Mouse (Mus musculus) kidney, adult 11 months (tissue): Measurements from ENCODE around the gene Pde4b.
"Not testable (repeated sequence)": the region's sequence is repeated elsewhere in the genome, so short reads cannot be mapped to it uniquely, and the experiment has no call there.

Experiments used
- DNase-seq: peaks from one replicate; pipeline ENCODE4 v3.0.0; 2022

Pde4b gene

GRCm38 (mm10) chr4:102087091-102087565, at the start of gene Pde4b:
Pde4b (plus strand) TSS chr4:102087543.
- no peak for DNase-seq

- DNase-seq: no peak
Measured at GRCm38 (mm10) chr4:102040190-102040589, 47.2 kb upstream of the Pde4b start.

GRCm38 (mm10) chr4:102045183-102046140, 41.9 kb upstream of the Pde4b start:
- peak; percentile 57 for DNase-seq

DNA sequence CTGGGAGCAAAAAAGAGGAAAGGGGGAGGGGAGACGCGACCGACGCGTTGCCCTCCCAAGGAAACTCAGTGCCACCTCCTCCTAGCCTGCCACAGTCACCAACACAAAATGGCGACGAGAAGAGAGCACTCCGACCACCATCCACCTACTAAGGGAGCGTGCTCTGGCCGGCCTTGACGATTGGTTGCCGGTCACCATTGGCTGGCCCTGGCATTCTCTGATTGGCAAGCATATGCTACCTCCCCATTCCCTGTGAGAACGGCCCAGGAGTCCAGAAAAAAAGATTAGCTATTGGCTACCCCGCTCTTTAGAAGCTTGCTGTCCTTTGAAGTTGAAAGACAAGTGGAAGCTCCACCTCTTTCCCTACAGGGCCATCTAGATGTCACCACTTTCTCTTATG, 38.0 kb upstream of the Pde4b start:
- not testable (repeated sequence) for DNase-seq

- DNase-seq: no peak
Measured at GRCm38 (mm10) chr4:102061322-102061721, 26.0 kb upstream of the Pde4b start.

DNA sequence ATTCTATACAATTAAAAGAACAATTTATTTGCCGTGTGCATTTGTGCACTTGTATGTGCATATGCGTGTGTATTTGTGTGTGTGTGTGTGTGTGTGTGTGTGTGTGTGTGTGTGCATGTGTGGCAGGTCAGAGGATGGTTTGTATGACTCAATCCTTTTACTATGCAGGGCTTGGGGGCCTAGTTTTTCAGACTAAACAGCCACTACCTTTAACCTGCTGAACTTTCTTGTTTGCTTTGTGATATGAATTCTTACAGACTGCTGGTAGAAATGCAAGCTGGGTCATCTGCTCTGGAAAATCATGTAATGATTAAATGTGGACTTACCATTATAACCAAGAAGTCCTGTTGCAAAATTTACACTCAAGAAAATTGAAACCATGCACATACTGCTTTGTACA, 18.0 kb upstream of the Pde4b start:
- no peak for DNase-seq

DNA sequence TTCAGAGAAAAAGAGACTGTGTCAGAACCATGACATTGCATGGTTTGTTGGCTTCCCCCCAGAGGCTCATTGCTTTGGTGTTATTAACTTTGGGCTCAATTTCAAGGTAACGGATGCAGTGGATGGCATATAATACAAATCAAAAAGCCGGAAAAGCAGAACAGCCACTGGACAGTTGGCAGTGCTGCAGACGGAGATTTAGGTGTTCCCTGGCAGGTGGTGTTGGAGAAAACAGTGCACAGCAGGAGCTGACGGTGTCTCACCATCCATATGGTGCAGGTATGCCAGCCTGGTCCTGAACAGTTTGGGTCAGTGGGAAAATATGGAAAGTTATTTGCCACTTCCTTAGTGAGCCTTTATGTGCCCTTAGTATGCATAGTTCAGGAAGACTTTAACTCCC, 1.0 kb upstream of the Pde4b start:
- DNase-seq: no peak

DNA sequence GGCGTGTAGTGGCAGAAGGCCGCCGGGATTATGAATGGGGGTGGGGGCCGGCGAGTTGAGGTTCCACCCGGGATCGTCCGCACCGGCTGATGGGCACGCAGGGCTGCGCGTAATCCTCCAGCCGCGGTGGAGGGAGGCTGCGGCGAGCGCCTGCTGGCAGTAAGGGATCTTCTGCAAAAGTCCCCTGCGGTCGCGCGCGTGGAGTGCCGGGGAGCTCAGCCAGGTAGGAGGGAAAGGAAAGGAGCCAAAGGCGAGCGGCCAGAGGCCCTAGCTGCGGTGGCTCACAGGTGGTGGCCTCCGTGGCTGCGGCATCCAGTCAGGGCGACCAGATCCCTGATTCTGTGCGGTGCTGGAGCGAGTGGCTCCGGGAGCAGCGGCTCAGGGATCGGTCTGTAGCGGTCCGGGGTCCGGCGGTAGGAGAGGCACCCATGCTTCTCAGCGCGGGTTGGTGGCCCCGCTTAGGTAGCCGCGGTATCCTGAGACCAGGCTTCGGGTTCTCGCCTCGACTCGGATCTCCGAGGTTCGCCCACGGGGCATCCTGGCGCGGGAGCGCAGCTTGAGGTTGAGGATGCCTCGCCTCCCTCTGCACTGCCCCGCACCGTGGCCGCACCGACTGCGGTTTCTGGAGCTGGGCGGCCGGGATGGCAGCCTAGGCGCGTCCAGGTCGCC, 357 bp downstream of the Pde4b start:
- DNase-seq: no peak

- no peak for DNase-seq
Measured at GRCm38 (mm10) chr4:102088235-102088867, 1.0 kb downstream of the Pde4b start.

DNA sequence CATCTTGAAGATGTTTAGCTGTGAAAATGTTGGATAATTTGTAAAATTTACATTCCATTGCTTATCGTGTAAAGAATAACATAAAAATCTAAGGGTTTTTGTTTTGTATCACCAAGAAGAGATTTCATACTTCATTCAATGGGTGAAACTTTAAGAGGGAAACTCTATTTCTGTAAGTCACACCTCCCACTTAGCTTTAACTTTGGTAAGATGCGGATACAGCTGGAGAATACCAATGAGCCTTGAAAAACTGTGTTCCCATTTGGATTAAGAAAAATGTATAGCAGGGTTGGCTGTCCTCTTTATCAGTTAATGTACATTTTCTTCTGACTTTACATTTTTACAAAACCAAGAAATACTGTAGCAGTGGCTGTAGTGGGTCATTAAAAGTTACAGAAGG, 8.5 kb downstream of the Pde4b start:
- DNase-seq: no peak

DNA sequence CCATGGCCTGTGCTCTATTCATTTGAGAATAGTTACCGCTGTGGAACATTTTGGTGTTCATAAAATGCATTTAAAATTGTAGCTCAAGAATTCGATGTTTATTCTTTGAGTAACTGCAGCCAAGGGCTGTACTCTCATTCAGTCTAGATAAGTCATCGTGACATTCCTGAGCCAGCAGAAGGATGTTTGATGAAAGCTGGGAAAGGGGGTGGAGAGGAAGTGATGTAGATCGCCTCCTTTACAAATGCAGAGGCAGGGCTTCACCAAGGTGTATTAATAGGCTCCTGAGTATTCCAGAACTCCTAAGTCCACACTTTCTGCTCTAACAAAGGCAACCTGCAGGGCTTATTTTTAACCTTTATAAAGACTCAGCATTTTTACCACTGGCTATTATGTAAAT, 14.9 kb downstream of the Pde4b start:
- DNase-seq: no peak

GRCm38 (mm10) chr4:102104534-102105014, 17.2 kb downstream of the Pde4b start:
- DNase-seq: peak; percentile 25

- no peak for DNase-seq
Measured at GRCm38 (mm10) chr4:102106771-102107170, 19.4 kb downstream of the Pde4b start.

- no peak for DNase-seq
Measured at GRCm38 (mm10) chr4:102119454-102119853, 32.1 kb downstream of the Pde4b start.

GRCm38 (mm10) chr4:102136366-102136849, 49.1 kb downstream of the Pde4b start:
- no peak for DNase-seq

GRCm38 (mm10) chr4:102138346-102138745, 51.0 kb downstream of the Pde4b start:
- DNase-seq: no peak

DNA sequence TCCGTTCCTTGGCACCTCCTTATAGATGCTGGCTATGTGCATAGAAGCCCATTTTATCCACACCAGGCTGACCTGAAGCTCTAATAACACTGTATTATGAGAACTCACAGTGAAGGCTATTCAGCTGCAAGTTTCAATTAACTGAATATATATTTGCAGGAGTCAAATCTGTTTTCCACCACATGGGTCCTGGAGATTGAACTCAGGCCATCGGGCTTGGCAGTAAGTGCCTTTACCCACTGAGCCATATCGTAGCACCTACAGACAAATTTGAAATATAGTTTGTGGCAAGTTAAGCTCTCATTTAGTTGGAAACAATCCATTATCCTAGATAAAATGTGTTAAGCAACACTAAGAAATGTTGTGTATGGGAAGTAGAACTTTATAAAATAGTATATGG, 53.9 kb downstream of the Pde4b start:
- no peak for DNase-seq

DNA sequence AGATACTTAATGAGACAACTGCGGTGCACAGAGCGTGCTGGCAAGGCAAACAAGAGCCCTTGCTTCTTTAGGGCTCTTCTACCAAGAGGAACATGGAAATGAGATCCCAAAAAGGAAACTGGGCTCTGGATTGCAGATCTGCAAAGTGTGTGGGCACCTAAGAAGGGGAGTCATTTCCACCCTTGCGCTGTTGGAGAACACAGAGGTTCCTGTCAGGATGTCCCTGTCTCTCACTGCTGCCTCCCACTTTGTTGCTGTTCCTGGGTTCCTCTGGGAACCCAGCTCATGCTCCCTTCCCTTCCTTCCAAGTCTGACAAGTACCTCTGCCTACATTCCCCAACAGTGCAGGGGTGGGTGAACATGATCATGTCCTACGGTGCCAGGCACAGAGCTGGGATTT, 61.4 kb downstream of the Pde4b start:
- no peak for DNase-seq

DNA sequence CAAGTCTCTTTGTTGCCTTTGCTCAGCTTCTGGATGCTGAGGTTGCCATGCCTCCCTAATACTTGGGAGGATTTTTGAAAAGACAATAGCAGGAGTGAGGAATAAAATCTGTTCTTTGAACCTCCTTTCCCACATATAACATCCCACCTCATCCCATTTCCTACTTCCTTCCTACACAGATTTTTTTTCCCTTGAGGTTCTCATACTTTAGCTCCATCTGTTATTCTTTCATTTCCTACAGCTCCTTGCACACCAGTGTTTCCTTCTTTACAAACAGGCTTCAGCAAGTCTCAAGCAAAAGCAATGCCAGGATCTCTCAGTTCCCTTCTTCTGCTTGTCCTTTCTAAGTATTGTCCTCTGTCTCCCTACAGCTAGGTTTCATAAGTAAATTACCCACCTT, 71.8 kb downstream of the Pde4b start:
- no peak for DNase-seq

GRCm38 (mm10) chr4:102171636-102172035, 84.3 kb downstream of the Pde4b start:
- DNase-seq: no peak

DNA sequence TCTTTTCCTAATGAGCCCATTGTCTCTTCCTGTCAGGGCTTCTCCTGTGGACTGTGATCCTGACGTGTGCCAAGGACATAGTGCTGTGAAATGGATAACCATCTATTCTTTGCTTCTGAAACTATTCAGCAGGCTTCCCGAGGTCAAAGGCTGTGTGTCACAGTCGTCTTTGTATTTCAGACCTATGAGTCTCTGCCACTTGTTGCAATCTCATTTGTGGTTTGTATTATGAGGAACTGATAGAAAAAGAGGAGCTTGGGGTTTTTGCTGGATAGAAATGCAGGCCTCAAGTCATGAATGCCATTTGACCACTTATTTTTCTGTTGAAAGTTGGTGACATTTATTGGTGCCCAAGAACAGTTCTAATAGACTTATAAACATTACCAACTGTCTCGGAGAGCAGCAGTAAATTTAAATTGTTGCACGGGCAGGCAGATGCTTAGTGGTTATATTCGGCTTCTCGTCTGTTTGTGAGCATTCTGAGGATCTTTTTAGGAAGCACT, 85.4 kb downstream of the Pde4b start:
- DNase-seq: no peak

- DNase-seq: no peak
Measured at GRCm38 (mm10) chr4:102175985-102176384, 88.6 kb downstream of the Pde4b start.

DNA sequence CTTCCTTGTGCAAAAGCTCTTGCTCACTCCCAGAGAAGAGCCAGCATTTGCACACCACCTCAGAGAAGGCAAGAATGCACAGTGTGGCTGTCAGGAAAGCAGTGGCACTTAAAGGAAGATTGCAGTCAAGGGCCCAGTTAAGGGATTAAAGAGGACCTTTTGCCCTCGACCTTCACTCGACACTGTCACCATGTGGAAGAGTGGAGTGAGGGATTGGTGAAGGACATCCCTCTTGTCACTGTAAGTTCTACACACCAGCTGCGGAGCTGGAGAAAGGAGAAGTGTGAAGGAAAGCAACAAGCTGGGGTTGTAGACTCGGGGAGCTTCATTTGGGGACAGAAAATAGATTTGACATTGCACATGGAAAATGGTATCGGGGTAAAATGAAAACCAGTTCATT, 89.9 kb downstream of the Pde4b start:
- no peak for DNase-seq
